Mouse (Mus musculus) ES-Bruce4 (cell line): ENCODE results near the gene Fancd2.

ENCODE experiments used
- CTCF ChIP-seq: IDR thresholded peaks from one replicate; pipeline ENCODE4 v1.8.1; 2011; ENCODE audit warnings: low read depth, low read length
- POLR2A ChIP-seq: IDR thresholded peaks from one replicate; pipeline ENCODE4 v1.8.1; 2011; ENCODE audit warnings: low read length; ENCODE audit not compliant: insufficient read depth

- TF ChIP-seq POLR2A (no peak), CTCF (no peak)
These were observed 55.1 kb downstream of the Fancd2 start for GRCm38 (mm10) chr6:113586466-113587183.
